Mouse (Mus musculus): Measurements from ENCODE around the gene Fam114a2.
"Not testable (repeated sequence)": the region's sequence is repeated elsewhere in the genome, so short reads cannot be mapped to it uniquely, and the experiment has no call there.

Gene Fam114a2

GRCm38 (mm10) chr11:57518091-57518750, at the start of gene Fam114a2, which contains the start of gene Mfap3:
TSS of gene Fam114a2 (minus strand) at chr11:57518617.
TSS of gene Mfap3 (plus strand) at chr11:57518664.
- peak; percentile 78 for DNase-seq (ENCODE audit: low read depth, low spot score)

- DNase-seq (ENCODE audit: low read depth, low spot score) = no peak
Measured at GRCm38 (mm10) chr11:57566091-57567035, 47.9 kb upstream of the Fam114a2 start.

GRCm38 (mm10) chr11:57564564-57564963, 46.1 kb upstream of the Fam114a2 start:
- DNase-seq (ENCODE audit: low read depth, low spot score) = no peak

- not testable (repeated sequence) for DNase-seq (ENCODE audit: low read depth, low spot score)
Measured at GRCm38 (mm10) chr11:57557936-57558335, 39.5 kb upstream of the Fam114a2 start.

GRCm38 (mm10) chr11:57553015-57553780, 34.8 kb upstream of the Fam114a2 start:
- DNase-seq (ENCODE audit: low read depth, low spot score) = no peak

- DNase-seq (ENCODE audit: low read depth, low spot score) = no peak
Measured at GRCm38 (mm10) chr11:57551016-57551415, 32.6 kb upstream of the Fam114a2 start.

- no peak for DNase-seq (ENCODE audit: low read depth, low spot score)
Measured at GRCm38 (mm10) chr11:57550230-57550629, 31.8 kb upstream of the Fam114a2 start.

GRCm38 (mm10) chr11:57548618-57549550, 30.5 kb upstream of the Fam114a2 start:
- peak; percentile 65 for DNase-seq (ENCODE audit: low read depth, low spot score)

GRCm38 (mm10) chr11:57540681-57541080, 22.3 kb upstream of the Fam114a2 start:
- DNase-seq (ENCODE audit: low read depth, low spot score) = no peak

- no peak for DNase-seq (ENCODE audit: low read depth, low spot score)
Measured at GRCm38 (mm10) chr11:57539841-57540418, 21.5 kb upstream of the Fam114a2 start.

GRCm38 (mm10) chr11:57535912-57536311, 17.5 kb upstream of the Fam114a2 start:
- DNase-seq (ENCODE audit: low read depth, low spot score) = no peak

- DNase-seq (ENCODE audit: low read depth, low spot score) = no peak
Measured at GRCm38 (mm10) chr11:57532306-57532705, 13.9 kb upstream of the Fam114a2 start.

GRCm38 (mm10) chr11:57531300-57531950, 13.0 kb upstream of the Fam114a2 start:
- DNase-seq (ENCODE audit: low read depth, low spot score) = no peak

GRCm38 (mm10) chr11:57529111-57529510, 10.7 kb upstream of the Fam114a2 start:
- no peak for DNase-seq (ENCODE audit: low read depth, low spot score)

GRCm38 (mm10) chr11:57527506-57527905, 9.1 kb upstream of the Fam114a2 start:
- DNase-seq (ENCODE audit: low read depth, low spot score) = no peak

- no peak for DNase-seq (ENCODE audit: low read depth, low spot score)
Measured at GRCm38 (mm10) chr11:57525900-57526299, 7.5 kb upstream of the Fam114a2 start.

- DNase-seq (ENCODE audit: low read depth, low spot score) = no peak
Measured at GRCm38 (mm10) chr11:57524597-57524996, 6.2 kb upstream of the Fam114a2 start.

- no peak for DNase-seq (ENCODE audit: low read depth, low spot score)
Measured at GRCm38 (mm10) chr11:57523418-57523817, 5.0 kb upstream of the Fam114a2 start.

- no peak for DNase-seq (ENCODE audit: low read depth, low spot score)
Measured at GRCm38 (mm10) chr11:57522046-57522445, 3.6 kb upstream of the Fam114a2 start.

- DNase-seq (ENCODE audit: low read depth, low spot score) = no peak
Measured at GRCm38 (mm10) chr11:57521206-57521605, 2.8 kb upstream of the Fam114a2 start.

Measured in c-Kit-negative CD71-positive TER-119-positive erythroid progenitor cells, embryonic 14.5 days (primary cell).